Comparison of ENCODE assay signal across 9 mouse cellular contexts in the genomic region with DNA sequence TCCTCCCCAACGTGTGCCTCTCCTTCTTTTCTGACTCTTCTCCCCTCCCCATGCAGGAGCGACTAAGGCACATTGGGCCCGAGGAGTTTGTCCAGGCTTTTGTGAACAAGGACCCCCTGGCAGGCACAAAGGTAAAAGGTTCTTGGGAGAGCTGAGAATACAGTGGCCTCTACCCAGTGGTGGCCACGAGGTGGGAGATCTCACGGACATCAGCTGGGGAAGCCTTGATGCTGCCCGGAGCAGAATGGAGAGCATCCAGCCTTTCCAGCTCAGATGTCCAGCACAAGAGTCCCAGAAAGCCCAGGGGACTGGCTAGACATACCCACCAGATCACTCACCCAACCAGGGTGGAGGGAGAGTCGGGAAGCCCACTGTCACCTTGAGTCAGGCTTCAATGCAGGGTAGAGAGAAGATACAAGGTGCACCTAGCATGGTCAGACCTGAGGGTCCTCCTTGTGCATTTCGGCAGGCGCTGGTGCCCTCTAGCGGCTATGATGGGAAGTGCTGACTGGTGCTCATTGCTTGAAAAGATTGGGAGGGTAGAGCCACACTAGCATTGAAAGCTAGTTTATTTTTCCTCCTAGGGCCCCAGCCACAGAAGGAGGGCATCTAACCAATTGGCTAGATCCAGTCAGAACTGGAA. TPM values are rescaled to one million over a fixed set of nuclear protein-coding genes. Genes with fewer than 3 reads are reported as not detected.
DNase-seq lines count a peak whose midpoint lies in the region; ATAC-seq and TF ChIP-seq lines count a peak whose summit lies in the region.
"Had no signal": no experiment of that assay in that cellular context is flagged by ENCODE, and none has a peak within 500 bp of the region (broad histone marks: within the 10 kb centered on the region; RNA-seq: fewer than 3 reads in every experiment).

No protein-coding gene starts in this region.

- peak; percentile 78; the same call in 1 of the 2 replicates for ATAC-seq in midbrain, embryonic 13.5 days

- no peaks in the 10 kb centered on the region for H3K79me2 ChIP-seq in heart, adult 2 months (replicated peaks; ENCODE audit: control insufficient read depth, insufficient read depth, low read length)

- TF ChIP-seq POLR2A in heart, adult 2 months (IDR thresholded peaks at IDR 0.05; ENCODE audit: insufficient read depth, low read depth, low read length): no peak
- no peak for TF ChIP-seq POLR2A in spleen, adult 2 months (IDR thresholded peaks at IDR 0.05; ENCODE audit: low read depth, low read length)

- peak; percentile 32 to 67 for DNase-seq in heart, adult 2 months
- DNase-seq in heart, postnatal 25 days (ENCODE audit: low spot score): no peak
- peak; percentile 57 to 64 for DNase-seq in adrenal gland, adult 18-20 months (ENCODE audit: low spot score in 2 of 2)
- DNase-seq in embryonic facial prominence, embryonic 10.5 days (ENCODE audit: low spot score): peak; percentile 84
- peak; percentile 81 for DNase-seq in hindbrain, embryonic 10.5 days (ENCODE audit: low spot score)
- peak; percentile 61 to 78 for DNase-seq in left cerebral cortex, postnatal 14 days (ENCODE audit: low spot score in 2 of 2)
- DNase-seq in spleen, adult 2 months (ENCODE audit: low read depth in 1 of 2, low spot score in 2 of 2): peak in 1 of 2 experiments; percentile 50

- no peak overlapping the region for H3K27ac ChIP-seq in heart, adult 2 months
- no peak overlapping the region for H3K27ac ChIP-seq in embryonic facial prominence, embryonic 10.5 days (replicated peaks)
- H3K27ac ChIP-seq in hindbrain, embryonic 10.5 days: no peak overlapping the region
- H3K27ac ChIP-seq in midbrain, embryonic 13.5 days: no peak overlapping the region
- H3K27ac ChIP-seq in spleen, adult 2 months (ENCODE audit: insufficient read depth, low read length): no peak overlapping the region
- H3K27ac ChIP-seq: macrophage had no signal

- TF ChIP-seq EP300 in heart, adult 2 months (IDR thresholded peaks at IDR 0.05; ENCODE audit: insufficient read depth, low read depth, low read length): no peak

- no peaks in the 10 kb centered on the region for H3K36me3 ChIP-seq in heart, adult 2 months (ENCODE audit: control insufficient read depth, insufficient read depth, low read length)
- H3K36me3 ChIP-seq in embryonic facial prominence, embryonic 10.5 days (replicated peaks): no peaks in the 10 kb centered on the region
- no peaks in the 10 kb centered on the region for H3K36me3 ChIP-seq in hindbrain, embryonic 10.5 days
- H3K36me3 ChIP-seq in midbrain, embryonic 13.5 days: no peaks in the 10 kb centered on the region
- H3K36me3 ChIP-seq in spleen, adult 2 months (ENCODE audit: control insufficient read depth, insufficient read depth, low read length): no peaks in the 10 kb centered on the region

- no peak overlapping the region for H3K4me3 ChIP-seq in heart, adult 2 months
- no peak overlapping the region for H3K4me3 ChIP-seq in embryonic facial prominence, embryonic 10.5 days
- no peak overlapping the region for H3K4me3 ChIP-seq in hindbrain, embryonic 10.5 days
- no peak overlapping the region for H3K4me3 ChIP-seq in midbrain, embryonic 13.5 days (replicated peaks)
- H3K4me3 ChIP-seq in spleen, adult 2 months (ENCODE audit: extremely low read depth, insufficient read depth, insufficient read length): no peak overlapping the region

- no peak overlapping the region for H3K9ac ChIP-seq in heart, adult 2 months (ENCODE audit: low read depth, low read length)
- no peak overlapping the region for H3K9ac ChIP-seq in midbrain, embryonic 13.5 days (replicated peaks)

- TF ChIP-seq CTCF in heart, adult 2 months (IDR thresholded peaks at IDR 0.05): peak; percentile 91
- TF ChIP-seq CTCF in spleen, adult 2 months (IDR thresholded peaks at IDR 0.05; ENCODE audit: extremely low read depth, insufficient read depth, insufficient read length, insufficient replicate concordance): peak; percentile 90; the same call in 1 of the 2 replicates

- no peak overlapping the region for H3K4me2 ChIP-seq in midbrain, embryonic 13.5 days (replicated peaks)

- no peaks in the 10 kb centered on the region for H3K4me1 ChIP-seq in heart, adult 2 months (ENCODE audit: control insufficient read depth, insufficient read depth, low read length)
- no peaks in the 10 kb centered on the region for H3K4me1 ChIP-seq in embryonic facial prominence, embryonic 10.5 days
- no peaks in the 10 kb centered on the region for H3K4me1 ChIP-seq in hindbrain, embryonic 10.5 days (replicated peaks)
- no peaks in the 10 kb centered on the region for H3K4me1 ChIP-seq in midbrain, embryonic 13.5 days (replicated peaks)
- H3K4me1 ChIP-seq in spleen, adult 2 months (ENCODE audit: control insufficient read depth, insufficient read depth, insufficient read length): no peaks in the 10 kb centered on the region

- H3K27me3 ChIP-seq in heart, adult 2 months (ENCODE audit: control insufficient read depth, insufficient read depth, low read length): no peaks in the 10 kb centered on the region
- H3K27me3 ChIP-seq in embryonic facial prominence, embryonic 10.5 days (replicated peaks; ENCODE audit: low read depth, poor library complexity, severe bottlenecking): peaks cover 15% of the 10 kb centered on the region; the same call in 1 of the 2 replicates
- H3K27me3 ChIP-seq in hindbrain, embryonic 10.5 days (ENCODE audit: insufficient read depth, poor library complexity, severe bottlenecking): peaks cover 6% of the 10 kb centered on the region; the same call in 1 of the 2 replicates
- H3K27me3 ChIP-seq in midbrain, embryonic 13.5 days: peaks cover 4% of the 10 kb centered on the region; the same call in 1 of the 2 replicates
- H3K27me3 ChIP-seq in spleen, adult 2 months (ENCODE audit: control insufficient read depth, insufficient read depth, low read length): no peaks in the 10 kb centered on the region

- WGBS in heart, adult 2 months: 37% methylated on average over 10 of the region's 10 CpGs
- WGBS in embryonic facial prominence, embryonic 10.5 days: 40% methylated on average over 10 of the region's 10 CpGs
- 37% methylated on average over 10 of the region's 10 CpGs for WGBS in hindbrain, embryonic 10.5 days
- 34% methylated on average over 10 of the region's 10 CpGs for WGBS in midbrain, embryonic 13.5 days
- WGBS in spleen, adult 2 months: 40% methylated on average over 10 of the region's 10 CpGs

- no peaks in the 10 kb centered on the region for H3K9me3 ChIP-seq in embryonic facial prominence, embryonic 10.5 days
- no peaks in the 10 kb centered on the region for H3K9me3 ChIP-seq in hindbrain, embryonic 10.5 days
- H3K9me3 ChIP-seq in midbrain, embryonic 13.5 days: no peaks in the 10 kb centered on the region

- intact Hi-C loops in heart, adult 2 months (cut with DNase I): no loop called here
- intact Hi-C loops in heart, postnatal 25 days (cut with DNase I): no loop called here
- intact Hi-C loops in left cerebral cortex, postnatal 14 days (cut with DNase I): loop anchor here (10.0 kb wide), 1 partner anchor 226 kb away; no protein-coding TSS in a partner anchor

RNA-seq across cellular contexts. Expression of a gene that starts 59.6 kb away (rescaled TPM):
- total RNA-seq in heart, adult 2 months (2021): under 1 TPM; 0.42 to 0.57 TPM
- 0.53 and 0.67 TPM in 2 replicates for polyA plus RNA-seq in heart, adult 2 months (2012; rRNA removed)
- under 1 TPM; 0.31 to 0.42 TPM for total RNA-seq in heart, postnatal 25 days (2021)
- under 1 TPM; 0.53 to 0.54 TPM for total RNA-seq in adrenal gland, adult 18-20 months (2021)
- 0.19 and 0.87 TPM in 2 replicates for polyA plus RNA-seq in embryonic facial prominence, embryonic 10.5 days (2016; fragmentation: Nextera tagmentation; extraction: Ambion mirVana)
- polyA plus RNA-seq in hindbrain, embryonic 10.5 days (2016; fragmentation: Nextera tagmentation; extraction: Ambion mirVana): 1.5 and 3.7 TPM in 2 replicates
- total RNA-seq in left cerebral cortex, postnatal 14 days (2021): 10 to 100 TPM; 27.0 to 32.1 TPM
- 8.2 and 9.5 TPM in 2 replicates for polyA plus RNA-seq in midbrain, embryonic 13.5 days (2015; fragmentation: Nextera tagmentation; extraction: Ambion mirVana)
- polyA plus RNA-seq in spleen, adult 2 months (2012; rRNA removed): 0.25 and 0.42 TPM in 2 replicates
- polyA plus RNA-seq: macrophage had no signal
